Mouse (Mus musculus) midbrain, embryonic 11.5 days (tissue): ENCODE measurements at regions not wholly inside any gene's neighbourhood (a gene's known extent, or its start where the extent isn't known, plus 50 kb on each side); places are given as distances from the start of the nearest gene placed in this dataset.

ENCODE experiments used
- ATAC-seq: fragments of 200-750 bp; cut with Nextera tagmentation; 2 replicates; pipeline ENCODE4 v1.8.0; 2017; ENCODE audit warnings: moderate TSS enrichment, moderate library complexity; ENCODE audit not compliant: low FRiP score
- DNase-seq: peaks from one replicate; pipeline ENCODE4 v3.0.0; 2015; ENCODE audit warnings: low spot score; ENCODE audit errors: missing footprints
- H3K27ac ChIP-seq: fragments of 300-500 bp; sonication (generic); 2 replicates; pipeline ENCODE4 v1.5.1; 2014; ENCODE audit warnings: low read depth, low read length
- H3K27me3 ChIP-seq: fragments of 300-500 bp; sonication (generic); 2 replicates; pipeline ENCODE4 v1.6.1; 2014; ENCODE audit warnings: mild to moderate bottlenecking, low read length, moderate library complexity, mixed read lengths; ENCODE audit not compliant: control insufficient read depth, insufficient read depth
- H3K36me3 ChIP-seq: fragments of 300-500 bp; sonication (generic); 2 replicates; pipeline ENCODE4 v1.6.1; 2014; ENCODE audit warnings: mild to moderate bottlenecking, low read length, moderate library complexity, mixed read lengths; ENCODE audit not compliant: control insufficient read depth, insufficient read depth
- H3K4me1 ChIP-seq: fragments of 300-500 bp; sonication (generic); 2 replicates; pipeline ENCODE4 v1.6.1; 2014; ENCODE audit warnings: low read length; ENCODE audit not compliant: control insufficient read depth, insufficient read depth
- H3K4me2 ChIP-seq: fragments of 300-500 bp; sonication (generic); 2 replicates; pipeline ENCODE4 v1.6.1; 2014; ENCODE audit warnings: mild to moderate bottlenecking, moderate library complexity
- H3K4me3 ChIP-seq: fragments of 300-500 bp; sonication (generic); 2 replicates; pipeline ENCODE4 v1.5.1; 2014; ENCODE audit warnings: low read depth, low read length
- H3K9ac ChIP-seq: fragments of 300-500 bp; sonication (generic); 2 replicates; pipeline ENCODE4 v1.6.1; 2014; ENCODE audit warnings: low read length
- H3K9me3 ChIP-seq: fragments of 300-500 bp; sonication (generic); 2 replicates; pipeline ENCODE4 v1.6.1; 2016; ENCODE audit warnings: low read length; ENCODE audit not compliant: control insufficient read depth
- WGBS: fragments of 180-500 bp; shearing (Covaris S2); extraction: QIAGEN DNeasy Blood & Tissue Kit; methylation state at CpG from one replicate; pipeline ENCODE4 v1.1.7; 2014; 5-methylcytosine and 5-hydroxymethylcytosine counted together

- no peak overlapping the region for H3K9ac ChIP-seq
- no peaks in the 10 kb centered on the region for H3K36me3 ChIP-seq
- DNase-seq: no peak
- H3K4me2 ChIP-seq: no peak overlapping the region
- H3K4me3 ChIP-seq: no peak overlapping the region
- 63% methylated on average over 4 of the region's 4 CpGs for WGBS
- ATAC-seq: no peak
- no peaks in the 10 kb centered on the region for H3K9me3 ChIP-seq
- H3K27ac ChIP-seq: no peak overlapping the region
- no peaks in the 10 kb centered on the region for H3K4me1 ChIP-seq
- no peaks in the 10 kb centered on the region for H3K27me3 ChIP-seq
Measured at GRCm38 (mm10) chr15:69456191-69456770, 2955.6 kb upstream of the Lrrc6 start.

- Histone ChIP-seq H3K4me1 (no peaks in the 10 kb centered on the region), H3K4me2 (no peak overlapping the region), H3K9me3 (no peaks in the 10 kb centered on the region), H3K27ac (no peak overlapping the region), H3K27me3 (no peaks in the 10 kb centered on the region), H3K4me3 (no peak overlapping the region), H3K36me3 (no peaks in the 10 kb centered on the region), H3K9ac (no peak overlapping the region)
- ATAC-seq: no peak
- no peak for DNase-seq
- 93% methylated on average over 3 of the region's 3 CpGs for WGBS
Measured at GRCm38 (mm10) chr15:69441008-69441407, 2940.3 kb upstream of the Lrrc6 start.

GRCm38 (mm10) chr15:69413531-69414011 lies 2912.9 kb upstream of the Lrrc6 start:
- no peak for ATAC-seq
- 100% methylated on average over 1 of the region's 1 CpGs for WGBS

GRCm38 (mm10) chr15:69389575-69389974 lies 2888.9 kb upstream of the Lrrc6 start:
- Histone ChIP-seq H3K27me3 (no peaks in the 10 kb centered on the region), H3K36me3 (no peaks in the 10 kb centered on the region), H3K4me3 (no peak overlapping the region), H3K27ac (no peak overlapping the region), H3K4me1 (no peaks in the 10 kb centered on the region), H3K9me3 (no peaks in the 10 kb centered on the region), H3K9ac (no peak overlapping the region), H3K4me2 (no peak overlapping the region)
- ATAC-seq: no peak
- DNase-seq: no peak
- WGBS: 93% methylated on average over 4 of the region's 4 CpGs

More at GRCm38 (mm10) chr15:69413531-69414011, 2912.9 kb upstream of the Lrrc6 start:
- no peak overlapping the region for H3K4me2 ChIP-seq
- no peaks in the 10 kb centered on the region for H3K27me3 ChIP-seq
- no peaks in the 10 kb centered on the region for H3K36me3 ChIP-seq
- no peaks in the 10 kb centered on the region for H3K4me1 ChIP-seq
- no peak overlapping the region for H3K27ac ChIP-seq
- H3K4me3 ChIP-seq: no peak overlapping the region
- DNase-seq: no peak
- no peaks in the 10 kb centered on the region for H3K9me3 ChIP-seq
- no peak overlapping the region for H3K9ac ChIP-seq

GRCm38 (mm10) chr15:69387466-69387865 lies 2886.8 kb upstream of the Lrrc6 start:
- Histone ChIP-seq H3K9me3 (no peaks in the 10 kb centered on the region), H3K27me3 (no peaks in the 10 kb centered on the region), H3K4me3 (no peak overlapping the region), H3K36me3 (no peaks in the 10 kb centered on the region), H3K27ac (no peak overlapping the region), H3K4me1 (no peaks in the 10 kb centered on the region), H3K4me2 (no peak overlapping the region), H3K9ac (no peak overlapping the region)
- ATAC-seq (no peak), DNase-seq (no peak)

- Histone ChIP-seq H3K4me2 (no peak overlapping the region), H3K4me1 (no peaks in the 10 kb centered on the region), H3K27ac (no peak overlapping the region), H3K27me3 (no peaks in the 10 kb centered on the region), H3K4me3 (no peak overlapping the region), H3K36me3 (no peaks in the 10 kb centered on the region), H3K9me3 (no peaks in the 10 kb centered on the region), H3K9ac (no peak overlapping the region)
- no peak for DNase-seq
- ATAC-seq: no peak
Measured at GRCm38 (mm10) chr15:69365440-69365839, 2864.7 kb upstream of the Lrrc6 start.

GRCm38 (mm10) chr15:69350053-69350739 lies 2849.5 kb upstream of the Lrrc6 start:
- ATAC-seq: peak; percentile 80
- no peak overlapping the region for H3K4me2 ChIP-seq

GRCm38 (mm10) chr15:69346065-69346464 lies 2845.4 kb upstream of the Lrrc6 start:
- no peak overlapping the region for H3K4me2 ChIP-seq
- H3K4me1 ChIP-seq: no peaks in the 10 kb centered on the region
- DNase-seq (no peak), ATAC-seq (no peak)
- no peaks in the 10 kb centered on the region for H3K9me3 ChIP-seq
- 86% methylated on average over 1 of the region's 1 CpGs for WGBS
- H3K27me3 ChIP-seq: no peaks in the 10 kb centered on the region
- no peak overlapping the region for H3K27ac ChIP-seq
- H3K4me3 ChIP-seq: no peak overlapping the region
- H3K9ac ChIP-seq: no peak overlapping the region
- no peaks in the 10 kb centered on the region for H3K36me3 ChIP-seq

More at GRCm38 (mm10) chr15:69350053-69350739, 2849.5 kb upstream of the Lrrc6 start:
- Histone ChIP-seq H3K36me3 (no peaks in the 10 kb centered on the region), H3K9ac (no peak overlapping the region), H3K9me3 (no peaks in the 10 kb centered on the region), H3K4me1 (no peaks in the 10 kb centered on the region), H3K27ac (no peak overlapping the region), H3K27me3 (no peaks in the 10 kb centered on the region), H3K4me3 (no peak overlapping the region)
- 77% methylated on average over 7 of the region's 7 CpGs for WGBS
- no peak for DNase-seq

- Histone ChIP-seq H3K27ac (no peak overlapping the region), H3K36me3 (no peaks in the 10 kb centered on the region), H3K4me3 (no peak overlapping the region), H3K9me3 (no peaks in the 10 kb centered on the region), H3K4me1 (no peaks in the 10 kb centered on the region), H3K9ac (no peak overlapping the region), H3K4me2 (no peak overlapping the region), H3K27me3 (no peaks in the 10 kb centered on the region)
- no peak for DNase-seq
- ATAC-seq: no peak
- WGBS: 54% methylated on average over 2 of the region's 2 CpGs
Measured at GRCm38 (mm10) chr15:69342759-69343158, 2842.0 kb upstream of the Lrrc6 start.
